Comparison of ENCODE assay signal across 14 mouse cellular contexts in the genomic region with DNA sequence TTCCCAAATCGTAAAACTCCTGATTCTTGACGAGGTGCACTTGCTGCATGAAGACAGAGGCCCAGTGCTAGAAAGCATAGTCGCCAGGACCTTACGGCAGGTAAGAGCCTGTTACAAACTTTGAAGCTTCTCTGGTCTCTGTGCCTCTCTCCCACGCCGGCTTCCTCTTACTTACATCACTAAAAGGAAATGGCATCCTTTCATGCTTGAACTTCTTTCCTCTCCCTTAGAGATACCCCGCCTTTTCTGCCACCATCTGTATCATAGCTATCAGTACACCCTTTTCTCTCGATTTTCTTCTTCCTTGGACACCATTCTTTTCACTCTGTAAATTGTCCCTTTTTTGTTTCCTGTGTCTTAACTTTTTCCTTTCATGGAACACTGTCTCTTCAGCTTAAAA. TPM values are rescaled to one million over a fixed set of nuclear protein-coding genes. Genes with fewer than 3 reads are reported as not detected.
DNase-seq lines count a peak whose midpoint lies in the region; ATAC-seq lines count a peak whose summit lies in the region.
"Had no signal": no experiment of that assay in that cellular context is flagged by ENCODE, and none has a peak within 500 bp of the region (broad histone marks: within the 10 kb centered on the region; RNA-seq: fewer than 3 reads in every experiment).

No protein-coding gene starts in this region.

- peak; percentile 3 for DNase-seq in thymus, postnatal 0 days (ENCODE audit: low spot score)
- no peak for DNase-seq in thymus, postnatal 36 days
- DNase-seq in thymus, postnatal 14 days, result peak; percentile 7
- no peak for DNase-seq in right cerebral cortex, postnatal 10 days (ENCODE audit: low spot score in 2 of 2)
- DNase-seq in gastrocnemius, adult 8-10 months (ENCODE audit: low spot score in 2 of 2), result no peak
- DNase-seq in embryo, embryonic 11 days, result no peak
- DNase-seq: adrenal gland, postnatal 10 days; cerebellum, adult 11 months; cerebellum, adult 8-10 months; cerebellum, postnatal 14 days; gastrocnemius, postnatal 14 days; heart, postnatal 36 days had no signal

- peak; percentile 77 for ATAC-seq in activated CD4-positive, CD25-positive, alpha-beta regulatory T cell, adult 4 months
- ATAC-seq: forebrain, embryonic 16.5 days had no signal

RNA-seq across cellular contexts. Expression of a gene that starts 58.1 kb away (rescaled TPM):
- polyA plus RNA-seq in thymus, postnatal 0 days (2015; fragmentation: Nextera tagmentation; extraction: Ambion mirVana), result 17.0 and 20.8 TPM in 2 replicates
- 10 to 100 TPM; 24.7 to 25.1 TPM for polyA plus RNA-seq in activated CD4-positive, CD25-positive, alpha-beta regulatory T cell, adult 4 months (2017; shearing (Covaris generic))
- 10 to 100 TPM; 11.9 to 17.4 (median 14.4) TPM for total RNA-seq in gastrocnemius, adult 8-10 months (2022)

Comparison
In these comparisons a context has a peak if more than half of its experiments do, and no peak if none do; other contexts are left out.
1. DNase-seq: peak in thymus, postnatal 0 days (single experiment) and thymus, postnatal 14 days (single experiment); none in thymus, postnatal 36 days (0 of 2), right cerebral cortex, postnatal 10 days (0 of 2), gastrocnemius, adult 8-10 months (0 of 2) and embryo, embryonic 11 days (single experiment).